Mouse (Mus musculus): ENCODE measurements around the gene Adgrb2.

DNA sequence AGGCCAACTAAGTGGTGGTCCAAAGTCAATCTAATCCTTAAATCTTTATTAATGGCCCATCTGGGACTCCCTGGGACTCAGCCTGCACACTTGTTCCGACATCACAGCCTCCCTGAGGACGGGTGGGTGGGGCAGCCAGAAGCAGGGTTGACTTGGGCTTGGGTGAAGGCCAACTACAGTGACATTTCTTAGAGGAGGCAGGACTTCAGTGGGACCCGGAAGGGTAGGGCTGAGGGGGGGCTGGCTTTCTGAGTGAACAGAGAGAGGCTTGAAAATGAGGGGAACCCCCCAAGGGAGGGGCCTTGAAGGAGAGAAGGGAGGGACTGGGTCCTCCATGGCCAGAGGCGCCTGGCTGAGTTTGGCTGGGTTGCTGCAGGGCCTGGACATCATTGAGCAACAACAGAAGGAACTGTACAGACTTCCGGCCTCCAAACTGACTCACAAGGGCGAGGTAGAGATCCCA is 33.3 kb upstream of the Adgrb2 start:
- no peak for TF ChIP-seq CTCF (IDR thresholded peaks at IDR 0.05; ENCODE audit: borderline replicate concordance, control insufficient read depth, extremely low read depth, insufficient read depth, low read length, poor library complexity)
- TF ChIP-seq POLR2A (IDR thresholded peaks at IDR 0.05; ENCODE audit: control insufficient read depth, extremely low read depth, insufficient read depth, low read length, poor library complexity) = no peak
